Comparison of ENCODE assay signal across 25 mouse cellular contexts in genomic region chr10:117697561-117698115, GRCm38 (mm10). TPM values are rescaled to one million over a fixed set of nuclear protein-coding genes. Genes with fewer than 3 reads are reported as not detected.
A peak's percentile ranks its signal among the peaks of the same experiment; 100 is the strongest.
DNase-seq lines count a peak whose midpoint lies in the region; ATAC-seq and TF ChIP-seq lines count a peak whose summit lies in the region.
"Had no signal": no experiment of that assay in that cellular context is flagged by ENCODE, and none has a peak within 500 bp of the region (broad histone marks: within the 10 kb centered on the region; RNA-seq: fewer than 3 reads in every experiment).

No protein-coding gene starts in this region.

- peak; percentile 21; the same call in 1 of the 2 replicates for ATAC-seq in lung, postnatal 0 days
- peak; percentile 66 for ATAC-seq in liver, embryonic 16.5 days (ENCODE audit: low read depth)
- ATAC-seq in intestine, embryonic 16.5 days, result no peak
- ATAC-seq: forebrain, embryonic 15.5 days had no signal

- WGBS in lung, postnatal 0 days, result 91% methylated on average over 3 of the region's 3 CpGs
- 89% methylated on average over 3 of the region's 3 CpGs for WGBS in liver, embryonic 16.5 days (ENCODE audit: insufficient replicate concordance)
- 91% methylated on average over 3 of the region's 3 CpGs for WGBS in intestine, embryonic 16.5 days

- H3K36me3 ChIP-seq in lung, postnatal 0 days (ENCODE audit: insufficient read depth, low read length), result peaks cover 67% of the 10 kb centered on the region
- peaks cover 75% of the 10 kb centered on the region for H3K36me3 ChIP-seq in liver, embryonic 16.5 days (ENCODE audit: control insufficient read depth, insufficient read depth)
- peaks cover 49% of the 10 kb centered on the region for H3K36me3 ChIP-seq in intestine, embryonic 16.5 days (ENCODE audit: control insufficient read depth, insufficient read depth, low read length)

- H3K27me3 ChIP-seq in lung, postnatal 0 days (replicated peaks; ENCODE audit: insufficient read depth, low read length), result no peaks in the 10 kb centered on the region
- no peaks in the 10 kb centered on the region for H3K27me3 ChIP-seq in liver, embryonic 16.5 days (ENCODE audit: control insufficient read depth, insufficient read depth, low read depth, low read length)
- no peaks in the 10 kb centered on the region for H3K27me3 ChIP-seq in intestine, embryonic 16.5 days (replicated peaks; ENCODE audit: control insufficient read depth, insufficient read depth, low read length)
- H3K27me3 ChIP-seq: CH12.LX; embryonic facial prominence, embryonic 13.5 days; forebrain, embryonic 15.5 days; heart, embryonic 12.5 days; hindbrain, embryonic 13.5 days; lung, embryonic 15.5 days; midbrain, embryonic 12.5 days had no signal

- no peak for TF ChIP-seq CTCF in lung, postnatal 0 days (IDR thresholded peaks at IDR 0.05)

- no peaks in the 10 kb centered on the region for H3K9me3 ChIP-seq in lung, postnatal 0 days (ENCODE audit: low read length)
- H3K9me3 ChIP-seq in liver, embryonic 16.5 days (replicated peaks; ENCODE audit: control insufficient read depth, low read length), result no peaks in the 10 kb centered on the region; the same call in 1 of the 2 replicates
- no peaks in the 10 kb centered on the region for H3K9me3 ChIP-seq in intestine, embryonic 16.5 days (ENCODE audit: control insufficient read depth, low read length)
- H3K9me3 ChIP-seq: embryonic facial prominence, embryonic 13.5 days; forebrain, embryonic 15.5 days; heart, embryonic 12.5 days; hindbrain, embryonic 13.5 days; lung, embryonic 15.5 days; midbrain, embryonic 12.5 days had no signal

- no peak overlapping the region for H3K27ac ChIP-seq in lung, postnatal 0 days (ENCODE audit: low read length)
- H3K27ac ChIP-seq in liver, embryonic 16.5 days (ENCODE audit: low read length), result no peak overlapping the region
- no peak overlapping the region for H3K27ac ChIP-seq in intestine, embryonic 16.5 days (ENCODE audit: low read length)
- H3K27ac ChIP-seq: embryonic facial prominence, embryonic 13.5 days; forebrain, embryonic 15.5 days; hindbrain, embryonic 13.5 days; left cerebral cortex, adult 2 months; lung, embryonic 15.5 days; macrophage; midbrain, embryonic 12.5 days had no signal

- no peak overlapping the region for H3K4me3 ChIP-seq in lung, postnatal 0 days (ENCODE audit: low read depth, low read length)
- no peak overlapping the region for H3K4me3 ChIP-seq in liver, embryonic 16.5 days (ENCODE audit: low read depth, low read length)
- no peak overlapping the region for H3K4me3 ChIP-seq in intestine, embryonic 16.5 days (ENCODE audit: low read length)
- H3K4me3 ChIP-seq: embryonic facial prominence, embryonic 13.5 days; forebrain, embryonic 15.5 days; heart, embryonic 12.5 days; hindbrain, embryonic 13.5 days; left cerebral cortex, adult 2 months; lung, embryonic 15.5 days; midbrain, embryonic 12.5 days had no signal

- DNase-seq in lung, postnatal 0 days (ENCODE audit: low spot score), result no peak
- DNase-seq in lung, postnatal 36 days, result no peak
- peak; percentile 29 for DNase-seq in c-Kit-negative CD71-positive TER-119-positive erythroid progenitor cells, embryonic 14.5 days (ENCODE audit: low read depth, low spot score)
- DNase-seq in layer of hippocampus, postnatal 14 days (ENCODE audit: low spot score in 2 of 2), result no peak
- DNase-seq in spleen, postnatal 10 days (ENCODE audit: low spot score in 2 of 2), result no peak
- DNase-seq: adrenal gland, postnatal 36 days; B cell, adult 2 months; cerebellum, adult 11-12 months; cerebellum, postnatal 10 days; gastrocnemius, postnatal 14 days; heart, adult 11 months; heart, postnatal 14 days; kidney, adult 18-20 months; layer of hippocampus, adult 9-11 months had no signal

- H3K9ac ChIP-seq in lung, postnatal 0 days (replicated peaks; ENCODE audit: low read depth), result no peak overlapping the region
- no peak overlapping the region for H3K9ac ChIP-seq in liver, embryonic 16.5 days (ENCODE audit: low read depth, low read length)
- no peak overlapping the region for H3K9ac ChIP-seq in intestine, embryonic 16.5 days (ENCODE audit: low read depth, low read length)
- H3K9ac ChIP-seq: embryonic facial prominence, embryonic 13.5 days; forebrain, embryonic 15.5 days; heart, embryonic 12.5 days; hindbrain, embryonic 13.5 days; lung, embryonic 15.5 days; midbrain, embryonic 12.5 days had no signal

- TF ChIP-seq EP300 in lung, postnatal 0 days (IDR thresholded peaks at IDR 0.05), result no peak

- no peak overlapping the region for H3K4me2 ChIP-seq in lung, postnatal 0 days (replicated peaks; ENCODE audit: low read depth, low read length)
- H3K4me2 ChIP-seq in liver, embryonic 16.5 days (ENCODE audit: low read depth, low read length), result no peak overlapping the region
- H3K4me2 ChIP-seq in intestine, embryonic 16.5 days (ENCODE audit: low read depth, low read length), result no peak overlapping the region
- H3K4me2 ChIP-seq: embryonic facial prominence, embryonic 13.5 days; forebrain, embryonic 15.5 days; heart, embryonic 12.5 days; hindbrain, embryonic 13.5 days; lung, embryonic 15.5 days; midbrain, embryonic 12.5 days had no signal

- H3K4me1 ChIP-seq in lung, postnatal 0 days (ENCODE audit: insufficient read depth, low read depth, low read length), result no peaks in the 10 kb centered on the region
- no peaks in the 10 kb centered on the region; the same call in 1 of the 2 replicates for H3K4me1 ChIP-seq in liver, embryonic 16.5 days (ENCODE audit: control insufficient read depth, low read depth, low read length)
- H3K4me1 ChIP-seq in intestine, embryonic 16.5 days (ENCODE audit: control insufficient read depth, insufficient read depth, low read length), result no peaks in the 10 kb centered on the region
- H3K4me1 ChIP-seq: embryonic facial prominence, embryonic 13.5 days; forebrain, embryonic 15.5 days; heart, embryonic 12.5 days; hindbrain, embryonic 13.5 days; lung, embryonic 15.5 days; midbrain, embryonic 12.5 days had no signal

RNA-seq across cellular contexts. Expression of gene Mdm2, which starts 12.9 kb away (rescaled TPM):
- 22.7 and 28.9 TPM in 2 replicates for polyA plus RNA-seq in lung, postnatal 0 days (2015; fragmentation: Nextera tagmentation; extraction: Ambion mirVana)
- polyA plus RNA-seq in liver, embryonic 16.5 days (2015; fragmentation: Nextera tagmentation; extraction: Ambion mirVana), result 20.3 and 20.7 TPM in 2 replicates
- 10 to 100 TPM; 59.1 to 62.8 TPM for total RNA-seq in layer of hippocampus, postnatal 14 days (2021)
- polyA plus RNA-seq in intestine, embryonic 16.5 days (2015; fragmentation: Nextera tagmentation; extraction: Ambion mirVana), result 30.8 and 32.4 TPM in 2 replicates

RNA-seq across cellular contexts. Expression of gene Slc35e3, which starts 48.5 kb away (rescaled TPM):
- 16.7 and 17.2 TPM in 2 replicates for polyA plus RNA-seq in lung, postnatal 0 days (2015; fragmentation: Nextera tagmentation; extraction: Ambion mirVana)
- polyA plus RNA-seq in liver, embryonic 16.5 days (2015; fragmentation: Nextera tagmentation; extraction: Ambion mirVana), result 2.3 and 2.5 TPM in 2 replicates
- total RNA-seq in layer of hippocampus, postnatal 14 days (2021), result 10 to 100 TPM; 31.9 to 35.0 TPM
- 8.5 and 10.1 TPM in 2 replicates for polyA plus RNA-seq in intestine, embryonic 16.5 days (2015; fragmentation: Nextera tagmentation; extraction: Ambion mirVana)
